In the genomic region with DNA sequence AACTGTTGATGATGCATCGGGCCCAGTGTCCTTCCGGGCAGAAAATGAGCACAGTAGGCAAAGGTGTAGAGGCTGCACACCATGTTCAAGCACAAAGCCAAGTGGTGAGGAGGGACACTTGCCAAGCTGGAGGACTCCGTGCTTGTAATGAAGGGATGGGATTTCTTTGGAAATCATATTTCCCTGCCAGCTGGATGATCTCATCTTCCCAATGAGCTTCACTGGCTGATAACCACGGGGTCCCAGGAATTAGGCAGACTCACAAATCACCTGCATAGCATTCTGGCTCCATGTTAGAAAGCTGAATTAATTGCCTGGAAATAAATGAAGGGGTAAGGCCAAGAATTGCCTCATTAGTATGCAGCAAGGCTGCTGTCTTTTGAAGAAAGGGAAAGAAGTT, we compare ENCODE assay signal across 16 mouse cellular contexts.
DNase-seq lines count a peak whose midpoint lies in the region; ATAC-seq and TF ChIP-seq lines count a peak whose summit lies in the region.
"Had no signal": no experiment of that assay in that cellular context is flagged by ENCODE, and none has a peak within 500 bp of the region (broad histone marks: within the 10 kb centered on the region; RNA-seq: fewer than 3 reads in every experiment).

No protein-coding gene starts in this region.

- no peak overlapping the region for H3K4me3 ChIP-seq in left cerebral cortex, adult 2 months
- H3K4me3 ChIP-seq in hindbrain, postnatal 0 days (ENCODE audit: low read length), result no peak overlapping the region
- H3K4me3 ChIP-seq: erythroblast, embryonic 14.5 days; heart, adult 2 months; limb, embryonic 10.5 days; liver, embryonic 13.5 days had no signal

- intact Hi-C loops in left cerebral cortex, postnatal 4 days (cut with DNase I), result no loop called here
- intact Hi-C loops in left cerebral cortex, adult 2 months (cut with DNase I), result no loop called here

- no peaks in the 10 kb centered on the region for H3K36me3 ChIP-seq in hindbrain, postnatal 0 days (ENCODE audit: insufficient read depth, low read length)
- H3K36me3 ChIP-seq: limb, embryonic 10.5 days; liver, embryonic 13.5 days had no signal

- no peak overlapping the region for H3K27ac ChIP-seq in left cerebral cortex, adult 2 months
- H3K27ac ChIP-seq in hindbrain, postnatal 0 days, result no peak overlapping the region
- H3K27ac ChIP-seq: heart, adult 2 months; limb, embryonic 10.5 days; liver, embryonic 13.5 days had no signal

- H3K9ac ChIP-seq in hindbrain, postnatal 0 days (replicated peaks; ENCODE audit: low read length), result no peak overlapping the region
- H3K9ac ChIP-seq: liver, embryonic 13.5 days had no signal

- H3K4me1 ChIP-seq in hindbrain, postnatal 0 days (ENCODE audit: insufficient read depth, low read length), result no peaks in the 10 kb centered on the region
- H3K4me1 ChIP-seq: limb, embryonic 10.5 days; liver, embryonic 13.5 days had no signal

- H3K27me3 ChIP-seq in hindbrain, postnatal 0 days (ENCODE audit: insufficient read depth, low read length), result no peaks in the 10 kb centered on the region
- H3K27me3 ChIP-seq: CH12.LX; liver, embryonic 13.5 days had no signal

- 34% methylated on average over 4 of the region's 4 CpGs for WGBS in hindbrain, postnatal 0 days

- DNase-seq in cerebellum, adult 8-10 months, result no peak
- peak; percentile 83 for DNase-seq in left cerebral cortex, postnatal 4 days
- no peak for DNase-seq in left cerebral cortex, adult 2 months (ENCODE audit: extremely low spot score in 1 of 2, low spot score in 2 of 2)
- peak; percentile 91 to 95 for DNase-seq in cerebellum, postnatal 14 days
- DNase-seq in hindbrain, postnatal 0 days (ENCODE audit: low spot score), result peak; percentile 84
- no peak for DNase-seq in layer of hippocampus, adult 8-10 months (ENCODE audit: low spot score in 2 of 2)
- DNase-seq in testis, postnatal 10 days (ENCODE audit: low spot score), result no peak
- DNase-seq: heart, adult 2 months; kidney, postnatal 14 days; liver, embryonic 13.5 days; thymus, postnatal 14 days had no signal

- no peak for TF ChIP-seq CTCF in left cerebral cortex, adult 2 months (IDR thresholded peaks at IDR 0.05)
- TF ChIP-seq CTCF in hindbrain, postnatal 0 days (IDR thresholded peaks at IDR 0.05; ENCODE audit: low read depth), result no peak

- 0 out of 2 replicates have a peak, but pooled peaks have one; percentile 26 for ATAC-seq in cerebellum, adult (ENCODE audit: insufficient number of reproducible peaks, low FRiP score, low TSS enrichment)
- peak; percentile 75 for ATAC-seq in hindbrain, postnatal 0 days
- ATAC-seq: lung, postnatal 0 days had no signal

- no peaks in the 10 kb centered on the region for H3K9me3 ChIP-seq in hindbrain, postnatal 0 days (ENCODE audit: low read length)
- H3K9me3 ChIP-seq: limb, embryonic 10.5 days; liver, embryonic 13.5 days had no signal

- H3K4me2 ChIP-seq in hindbrain, postnatal 0 days (ENCODE audit: low read depth, low read length), result no peak overlapping the region
- H3K4me2 ChIP-seq: liver, embryonic 13.5 days had no signal

Comparison
In these comparisons a context has a peak if more than half of its experiments do, and no peak if none do; other contexts are left out.
1. DNase-seq: peak in left cerebral cortex, postnatal 4 days (single experiment), cerebellum, postnatal 14 days (2 of 2) and hindbrain, postnatal 0 days (single experiment); none in cerebellum, adult 8-10 months (single experiment), left cerebral cortex, adult 2 months (0 of 2), layer of hippocampus, adult 8-10 months (0 of 2) and testis, postnatal 10 days (single experiment).